Mouse (Mus musculus) B cell, adult 67 days (primary cell): ENCODE results near the gene Tm4sf19. TPM values are rescaled to one million over a fixed set of nuclear protein-coding genes. Genes with fewer than 3 reads are reported as not detected.

ENCODE experiments used
- total RNA-seq, 2 experiments: library from RNA; stranded (reverse); gene quantifications; 4 replicates each; pipeline ENCODE4 v1.2.4; 2023

Gene Tm4sf19
- under 1 TPM in 1 of 2 experiments, not detected in 1; 0.44 TPM for total RNA-seq

GRCm38 (mm10) chr16:32400267-32400666 is at the start of gene Tm4sf19:
TSS of gene Tm4sf19 (plus strand) at chr16:32400506.

GRCm38 (mm10) chr16:32419517-32420483 is 19.5 kb downstream of the Tm4sf19 start, which contains the start of gene Tctex1d2:
TSS of gene Tctex1d2 (plus strand) at chr16:32419702.

GRCm38 (mm10) chr16:32430474-32431046 is 30.3 kb downstream of the Tm4sf19 start, which contains the start of gene Pcyt1a:
TSS of gene Pcyt1a (plus strand) at chr16:32430921.

Other genes with a start within 250 kb of the Tm4sf19 start
- 100 to 1,000 TPM; 223 to 245 TPM for gene Nrros, start 234.9 kb upstream of the Tm4sf19 start, total RNA-seq
- gene Bex6, start 220.7 kb upstream of the Tm4sf19 start, total RNA-seq, result not detected
- 10 to 100 TPM; 11.5 to 12.8 TPM for gene Fbxo45, start 153.3 kb upstream of the Tm4sf19 start, total RNA-seq
- 10 to 100 TPM; 10.9 to 14.0 TPM for gene Wdr53, start 153.3 kb upstream of the Tm4sf19 start, total RNA-seq
- gene Smco1, start 129.0 kb upstream of the Tm4sf19 start, total RNA-seq, result 1 to 10 TPM in 1 of 2 experiments, not detected in 1; 1.7 TPM
- 10 to 100 TPM; 18.4 to 20.0 TPM for gene Rnf168, start 123.0 kb upstream of the Tm4sf19 start, total RNA-seq
- gene Ubxn7, start 68.2 kb upstream of the Tm4sf19 start, total RNA-seq, result 10 to 100 TPM; 61.1 to 74.6 TPM
- gene Tctex1d2, start 19.2 kb downstream of the Tm4sf19 start, total RNA-seq, result 1 to 10 TPM; 5.0 to 5.1 TPM
- 10 to 100 TPM; 39.1 to 54.0 TPM for gene Pcyt1a, start 30.4 kb downstream of the Tm4sf19 start, total RNA-seq
- gene Slc51a, start 87.4 kb downstream of the Tm4sf19 start, total RNA-seq, result not detected
- not detected for gene Zdhhc19, start 95.8 kb downstream of the Tm4sf19 start, total RNA-seq
- 10 to 100 TPM; 75.4 to 75.9 TPM for gene Tfrc, start 208.4 kb downstream of the Tm4sf19 start, total RNA-seq
- gene Tnk2, start 243.4 kb downstream of the Tm4sf19 start, total RNA-seq, result 100 to 1,000 TPM; 130 to 138 TPM